Mouse (Mus musculus) spleen, adult 12 weeks (tissue): ENCODE results near the gene Inhbb.

Experiments used
- DNase-seq: peaks from one replicate; pipeline ENCODE4 v3.0.0; 2022; ENCODE audit warnings: low spot score

The Inhbb gene

GRCm38 (mm10) chr1:119383916-119384315, 38.1 kb downstream of the Inhbb start:
- no peak for DNase-seq

GRCm38 (mm10) chr1:119380609-119381008, 41.4 kb downstream of the Inhbb start:
- DNase-seq: no peak

- no peak for DNase-seq
Observed at GRCm38 (mm10) chr1:119375376-119375775, 46.7 kb downstream of the Inhbb start.

- DNase-seq: no peak
Observed at GRCm38 (mm10) chr1:119367546-119367945, 54.5 kb downstream of the Inhbb start.

- no peak for DNase-seq
Observed at GRCm38 (mm10) chr1:119366315-119366714, 55.7 kb downstream of the Inhbb start.
